Comparison of ENCODE assay signal across 1 mouse cellular context in genomic region chr17:13007730-13008425, GRCm38 (mm10).
TF ChIP-seq lines count a peak whose summit lies in the region.

No protein-coding gene starts in this region.

TF ChIP-seq in CH12.LX, 34 proteins besides CTCF, POLR2A, EP300 and RAD21:
- TF ChIP-seq USF1 (IDR thresholded peaks at IDR 0.05; ENCODE audit: low read depth, low read length) (no peak), HCFC1 (IDR thresholded peaks at IDR 0.05; ENCODE audit: low read depth, low read length) (peak; percentile 64), ZMIZ1 (IDR thresholded peaks at IDR 0.05; ENCODE audit: low read depth, low read length) (peak; percentile 79), ZKSCAN1 (IDR thresholded peaks at IDR 0.05; ENCODE audit: borderline replicate concordance, low read depth, low read length) (no peak), ELF1 (IDR thresholded peaks at IDR 0.05; ENCODE audit: low read depth, low read length) (peak; percentile 60), MYC (IDR thresholded peaks at IDR 0.05; ENCODE audit: low read depth, low read length) (no peak), MAX (IDR thresholded peaks at IDR 0.05; ENCODE audit: low read length) (peak; percentile 56), NRF1 (IDR thresholded peaks at IDR 0.05; ENCODE audit: low read depth, low read length) (peak; percentile 55; the same call in 1 of the 2 replicates), BHLHE40 (IDR thresholded peaks at IDR 0.05; ENCODE audit: low read depth, low read length) (peak; percentile 66), POLR2AphosphoS2 (IDR thresholded peaks at IDR 0.05; ENCODE audit: low read depth, low read length) (0 out of 2 replicates have a peak, but pooled peaks have one; percentile 33), TBP (conservative IDR thresholded peaks at IDR 0.05; ENCODE audit: low read depth, low read length) (peak; percentile 37; the same call in 1 of the 2 replicates), MEF2A (IDR thresholded peaks at IDR 0.05; ENCODE audit: borderline replicate concordance, low read depth, low read length) (peak; percentile 36; the same call in 1 of the 2 replicates), IRF4 (IDR thresholded peaks at IDR 0.05; ENCODE audit: low read depth, low read length) (peak; percentile 54; the same call in 1 of the 2 replicates), UBTF (IDR thresholded peaks at IDR 0.05; ENCODE audit: low read depth, low read length) (no peak), CHD1 (IDR thresholded peaks at IDR 0.05; ENCODE audit: low read depth, low read length) (peak; percentile 99), TCF12 (IDR thresholded peaks at IDR 0.05; ENCODE audit: low read depth, low read length) (peak; percentile 81), NELFE (IDR thresholded peaks at IDR 0.05; ENCODE audit: low read depth, low read length) (peak; percentile 79), E2F4 (IDR thresholded peaks at IDR 0.05; ENCODE audit: insufficient replicate concordance, low read depth, low read length) (no peak), SIN3A (IDR thresholded peaks at IDR 0.05; ENCODE audit: low read length) (peak; percentile 79; the same call in 1 of the 2 replicates), MXI1 (IDR thresholded peaks at IDR 0.05; ENCODE audit: low read depth, low read length) (peak; percentile 61), RCOR1 (conservative IDR thresholded peaks at IDR 0.05; ENCODE audit: low read depth, low read length) (no peak), JUND (conservative IDR thresholded peaks at IDR 0.05; ENCODE audit: low read depth, low read length) (no peak), PAX5 (IDR thresholded peaks at IDR 0.05; ENCODE audit: low read length) (no peak)
